Mouse (Mus musculus): ENCODE measurements at regions not wholly inside any gene's neighbourhood (a gene's known extent, or its start where the extent isn't known, plus 50 kb on each side); places are given as distances from the start of the nearest gene placed in this dataset.
"Not testable (repeated sequence)": the region's sequence is repeated elsewhere in the genome, so short reads cannot be mapped to it uniquely, and the experiment has no call there.

- DNase-seq; intact Hi-C loops (cut with DNase I): not testable (repeated sequence)
Measured at GRCm38 (mm10) chr11:12913401-12913800, 448.6 kb upstream of the Cobl start.

DNA sequence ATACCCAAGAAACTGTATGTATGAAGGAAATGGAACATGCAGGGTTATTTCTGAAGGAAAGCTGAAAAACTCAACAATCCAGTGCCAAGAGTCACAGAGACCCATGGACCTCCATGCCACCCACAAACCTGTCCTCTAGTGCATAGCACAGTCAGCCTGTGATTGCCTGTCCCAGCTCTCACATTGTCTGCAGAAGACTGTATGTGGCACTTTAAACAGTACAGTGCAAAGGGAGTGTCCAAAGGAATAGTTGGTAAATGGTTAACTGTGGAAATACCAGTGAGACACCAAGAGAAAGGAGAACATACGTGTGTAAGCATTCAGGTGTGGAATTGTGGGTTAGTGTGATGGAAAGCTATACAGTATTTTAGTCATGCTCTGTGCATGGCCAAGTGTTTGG is 409.0 kb upstream of the Cobl start:
- intact Hi-C loops (cut with DNase I) = no loop called here
- DNase-seq = no peak

DNA sequence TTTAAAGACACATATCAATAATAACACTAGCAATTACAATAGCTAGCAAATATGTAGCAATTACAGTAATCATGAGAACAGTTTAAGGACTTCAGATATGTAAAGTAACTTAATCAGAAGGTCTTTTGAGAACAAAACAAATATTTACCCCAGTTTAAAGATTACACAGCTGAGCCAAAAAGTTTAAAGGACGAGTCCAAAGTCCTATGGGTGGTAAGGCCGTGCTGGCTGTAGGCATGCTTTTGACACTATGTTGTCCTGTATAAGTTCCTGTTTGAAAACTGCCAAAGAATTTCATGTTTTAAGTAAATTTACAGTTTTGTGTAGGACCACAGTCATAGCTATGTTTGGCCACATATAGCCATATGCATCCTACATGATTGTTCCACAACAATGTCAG is 408.0 kb upstream of the Cobl start:
- DNase-seq = no peak
- intact Hi-C loops (cut with DNase I) = no loop called here

- no peak for DNase-seq
- intact Hi-C loops (cut with DNase I) = no loop called here
Measured at GRCm38 (mm10) chr11:12872399-12872798, 407.6 kb upstream of the Cobl start.

DNA sequence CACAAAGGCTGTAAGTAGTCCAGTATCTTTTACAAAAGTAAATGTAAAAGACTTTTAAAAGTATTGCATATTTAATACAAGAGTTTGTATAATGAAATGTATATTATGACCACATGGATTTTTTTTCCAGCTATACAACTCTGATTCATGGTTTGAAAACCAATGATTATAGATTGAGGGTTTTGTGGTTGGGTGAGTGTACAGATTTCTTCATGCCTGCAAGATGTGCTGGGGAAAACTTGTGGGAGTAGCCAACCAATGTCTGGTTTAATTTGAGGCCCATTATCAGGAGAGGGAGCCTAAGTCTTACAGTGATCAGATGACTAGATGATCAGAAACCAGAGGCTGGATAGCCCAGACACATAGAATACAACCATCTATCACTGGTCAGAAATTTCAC is 402.8 kb upstream of the Cobl start:
- no peak for DNase-seq
- intact Hi-C loops (cut with DNase I) = no loop called here

DNA sequence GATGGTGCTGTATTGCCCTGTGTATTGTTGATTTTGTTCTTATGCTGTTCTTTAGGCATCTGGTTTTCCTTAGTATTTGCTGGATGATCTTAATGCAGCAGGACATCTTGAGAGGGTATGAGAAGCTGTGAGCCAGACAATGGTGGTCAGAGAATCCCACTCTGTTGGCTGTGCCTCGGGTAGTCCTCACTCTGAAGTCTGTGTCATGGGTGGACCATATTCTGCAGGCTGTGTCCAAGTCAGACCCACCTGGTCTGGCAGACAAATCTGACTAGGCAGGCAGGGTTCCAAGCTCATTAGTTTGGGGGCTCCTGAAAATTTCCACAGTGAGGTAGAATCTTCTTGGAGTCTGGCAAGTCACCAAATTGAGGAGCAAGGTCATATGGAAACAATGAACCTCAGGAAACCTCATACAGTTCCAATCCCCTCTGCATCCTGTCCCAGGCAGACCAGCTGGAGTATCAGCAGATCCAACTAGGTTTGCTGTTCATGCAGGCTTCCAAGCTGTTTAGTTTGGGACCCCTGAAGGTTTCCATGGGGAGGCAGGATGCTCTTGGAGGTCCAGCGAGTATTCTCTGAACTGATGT is 400.4 kb upstream of the Cobl start:
- intact Hi-C loops (cut with DNase I) = no loop called here
- DNase-seq = peak; percentile 24

DNA sequence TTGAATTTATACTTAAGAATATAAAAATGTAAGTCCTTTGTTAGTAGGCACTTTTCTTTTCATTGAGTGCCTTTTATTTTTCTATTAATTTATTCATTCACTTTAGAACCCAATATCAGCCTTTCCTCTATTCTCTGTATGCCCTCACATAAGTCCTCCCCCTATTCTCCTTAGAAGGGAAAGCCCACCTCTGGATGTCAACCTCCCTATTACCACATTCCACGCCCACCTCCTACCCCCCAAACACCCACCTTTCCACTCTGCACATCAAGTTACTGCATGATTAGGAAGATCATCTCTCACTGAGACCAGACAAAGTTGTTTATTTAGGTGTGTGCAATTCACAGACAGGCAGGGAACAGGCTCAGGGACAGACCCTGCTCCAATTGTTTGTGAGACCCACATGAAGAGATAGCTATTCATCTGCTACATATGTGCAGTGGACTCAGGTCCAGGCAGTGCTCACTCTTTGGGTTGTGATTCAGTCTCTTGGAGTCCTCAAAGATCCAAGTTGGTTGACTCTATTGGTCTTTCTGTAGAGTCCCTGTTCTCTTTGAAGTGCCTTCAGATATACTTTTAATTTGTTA is 394.7 kb upstream of the Cobl start:
- no peak for DNase-seq
- intact Hi-C loops (cut with DNase I) = no loop called here

DNA sequence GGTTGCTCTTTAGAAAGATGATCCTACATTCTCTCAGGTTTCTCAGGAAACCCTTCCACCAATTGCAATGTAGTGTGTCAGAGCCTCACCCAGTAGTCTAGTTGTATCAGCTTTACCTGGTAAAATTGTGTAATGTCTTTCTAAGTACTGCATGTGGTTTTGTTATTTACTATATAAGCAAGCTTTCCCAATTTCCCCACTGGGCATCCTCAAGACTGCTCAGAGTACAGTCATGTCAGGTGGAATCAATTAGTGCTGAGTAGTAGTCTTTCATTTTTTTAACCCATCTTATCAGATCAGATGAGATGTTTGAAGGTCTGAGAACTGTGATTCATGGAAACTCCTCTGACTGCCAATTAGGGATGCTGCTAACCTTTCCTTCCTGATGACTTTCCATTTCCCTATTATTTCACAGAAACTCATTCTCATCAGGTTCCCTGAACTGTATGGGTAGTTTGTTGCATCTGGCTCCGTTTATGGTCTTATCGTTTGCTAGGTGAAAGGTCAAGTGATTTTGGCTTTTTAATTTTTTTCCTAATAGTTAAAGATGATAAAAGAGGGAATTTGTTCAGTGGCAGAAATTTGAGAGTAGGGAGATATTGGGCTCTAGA is 393.6 kb upstream of the Cobl start:
- no peak for DNase-seq
- intact Hi-C loops (cut with DNase I) = no loop called here

- intact Hi-C loops (cut with DNase I) = no loop called here
- no peak for DNase-seq
Measured at GRCm38 (mm10) chr11:12857358-12858199, 392.8 kb upstream of the Cobl start.

DNA sequence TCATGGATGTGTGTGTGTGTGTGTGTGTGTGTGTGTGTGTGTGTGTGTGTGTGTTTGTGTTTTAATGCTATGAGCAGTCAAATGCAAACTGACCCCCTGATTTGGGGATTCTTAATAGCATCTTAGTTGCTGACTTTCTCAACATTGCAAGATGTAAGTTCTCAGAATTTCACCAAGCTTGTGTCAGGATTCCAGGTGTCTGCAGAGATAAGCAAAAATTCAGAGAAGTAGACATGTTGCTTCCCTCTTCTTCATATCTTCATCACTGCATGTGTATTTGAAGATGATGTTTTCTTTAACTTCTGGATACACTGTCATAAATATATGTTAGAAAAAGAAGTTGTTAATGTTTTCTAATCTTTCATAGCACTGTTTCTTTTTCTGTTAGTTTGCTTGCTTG is 383.0 kb upstream of the Cobl start:
- intact Hi-C loops (cut with DNase I) = no loop called here
- DNase-seq = no peak

- intact Hi-C loops (cut with DNase I) = no loop called here
Measured at GRCm38 (mm10) chr11:12843631-12844423, 379.1 kb upstream of the Cobl start.

DNA sequence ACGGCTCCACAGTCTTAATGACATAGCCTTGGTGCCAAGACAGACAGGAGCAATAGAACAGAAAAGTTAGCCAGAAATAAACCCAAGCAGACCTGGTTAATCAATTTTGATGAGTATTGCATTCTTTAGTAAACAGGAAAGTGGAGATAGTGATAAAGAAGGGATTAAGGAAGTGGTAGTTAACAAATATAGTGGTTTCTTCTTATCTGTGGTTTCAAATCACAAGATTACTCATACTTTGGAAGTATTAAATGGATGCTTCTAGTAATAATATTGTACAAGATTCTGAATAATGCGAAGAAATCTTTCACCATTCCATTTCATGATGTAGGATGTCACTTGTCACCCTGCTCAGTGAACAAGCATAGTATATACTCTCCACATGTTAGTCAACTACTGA is 376.6 kb upstream of the Cobl start:
- no peak for DNase-seq
- intact Hi-C loops (cut with DNase I) = no loop called here

More at GRCm38 (mm10) chr11:12843631-12844423, 379.1 kb upstream of the Cobl start:
- no peak for DNase-seq

DNA sequence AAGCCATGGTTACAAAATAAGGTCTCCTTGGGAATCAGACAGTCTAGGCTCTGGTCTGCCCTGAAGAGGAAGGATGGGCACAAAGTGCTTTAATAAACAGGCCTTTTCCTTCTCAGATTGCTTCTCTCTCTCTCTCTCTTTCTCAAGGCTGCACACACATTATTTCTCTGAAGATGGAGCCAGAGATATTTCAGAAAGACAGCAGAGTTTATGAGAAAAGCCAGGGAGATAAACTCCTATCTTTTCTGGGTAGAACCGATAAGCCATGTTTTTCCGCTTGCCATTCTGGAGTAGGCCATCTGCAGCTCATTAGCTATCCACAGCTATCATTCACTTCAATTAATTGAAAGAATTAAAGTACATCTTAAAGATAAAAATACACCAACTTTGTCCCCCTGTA is 373.2 kb upstream of the Cobl start:
- no peak for DNase-seq
- intact Hi-C loops (cut with DNase I) = no loop called here

DNA sequence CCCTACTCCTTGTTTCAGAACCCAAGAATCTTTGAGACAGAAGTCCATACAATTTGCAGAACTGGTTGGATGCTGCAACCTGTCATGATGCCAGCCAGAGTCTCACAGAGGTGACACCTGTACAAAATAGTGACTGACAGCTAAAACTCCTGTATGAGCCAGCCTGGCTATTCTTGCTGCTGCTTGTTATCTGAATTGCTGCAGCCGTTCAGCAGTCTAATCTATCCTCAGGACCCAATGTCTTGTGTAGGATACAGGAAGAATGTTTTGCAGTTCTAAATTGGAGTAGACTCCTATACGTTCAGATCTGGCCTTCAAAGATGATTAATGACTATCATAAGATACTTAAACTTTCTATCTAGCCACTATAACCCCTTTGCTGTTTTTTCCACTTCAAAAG is 372.6 kb upstream of the Cobl start:
- intact Hi-C loops (cut with DNase I) = no loop called here
- DNase-seq = no peak

DNA sequence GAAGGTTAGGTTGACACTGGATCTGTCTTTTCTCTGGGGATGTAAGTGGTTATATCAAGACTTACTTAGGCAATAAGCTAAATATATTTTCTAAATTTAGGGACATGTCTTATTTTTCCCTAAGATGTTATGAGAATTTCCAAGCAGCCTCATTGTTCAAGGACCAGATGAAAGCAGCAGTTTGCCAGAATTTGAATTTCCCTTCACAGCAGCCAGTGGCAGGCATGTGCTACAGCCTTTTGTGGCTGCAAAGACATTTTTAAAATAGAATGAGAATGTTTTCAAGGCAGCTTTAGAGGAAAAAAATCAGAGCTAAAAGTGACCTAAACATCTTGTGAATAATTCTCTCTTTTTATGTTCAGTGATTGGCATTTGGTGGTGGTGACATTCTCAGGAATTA is 371.6 kb upstream of the Cobl start:
- intact Hi-C loops (cut with DNase I) = no loop called here
- DNase-seq = no peak

DNA sequence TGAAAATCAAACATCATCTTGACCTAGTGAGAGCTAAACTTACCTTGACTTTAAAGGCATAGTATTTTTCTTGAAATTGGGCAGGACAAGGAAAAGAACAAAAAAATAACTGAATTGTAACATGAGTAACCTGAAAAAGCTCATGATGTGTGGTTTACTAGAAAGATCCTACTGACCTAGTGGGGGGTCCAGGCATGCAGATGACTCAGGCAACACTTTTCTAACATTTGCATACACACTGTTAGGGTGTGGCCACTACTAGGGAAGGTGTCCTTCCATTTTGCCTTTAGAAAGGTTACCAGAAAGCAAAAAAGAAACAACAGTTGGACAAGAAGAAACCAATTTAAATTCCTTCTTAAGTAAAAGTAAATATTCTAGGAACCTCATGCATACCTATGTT is 347.3 kb upstream of the Cobl start:
- no peak for DNase-seq
- intact Hi-C loops (cut with DNase I) = no loop called here

DNA sequence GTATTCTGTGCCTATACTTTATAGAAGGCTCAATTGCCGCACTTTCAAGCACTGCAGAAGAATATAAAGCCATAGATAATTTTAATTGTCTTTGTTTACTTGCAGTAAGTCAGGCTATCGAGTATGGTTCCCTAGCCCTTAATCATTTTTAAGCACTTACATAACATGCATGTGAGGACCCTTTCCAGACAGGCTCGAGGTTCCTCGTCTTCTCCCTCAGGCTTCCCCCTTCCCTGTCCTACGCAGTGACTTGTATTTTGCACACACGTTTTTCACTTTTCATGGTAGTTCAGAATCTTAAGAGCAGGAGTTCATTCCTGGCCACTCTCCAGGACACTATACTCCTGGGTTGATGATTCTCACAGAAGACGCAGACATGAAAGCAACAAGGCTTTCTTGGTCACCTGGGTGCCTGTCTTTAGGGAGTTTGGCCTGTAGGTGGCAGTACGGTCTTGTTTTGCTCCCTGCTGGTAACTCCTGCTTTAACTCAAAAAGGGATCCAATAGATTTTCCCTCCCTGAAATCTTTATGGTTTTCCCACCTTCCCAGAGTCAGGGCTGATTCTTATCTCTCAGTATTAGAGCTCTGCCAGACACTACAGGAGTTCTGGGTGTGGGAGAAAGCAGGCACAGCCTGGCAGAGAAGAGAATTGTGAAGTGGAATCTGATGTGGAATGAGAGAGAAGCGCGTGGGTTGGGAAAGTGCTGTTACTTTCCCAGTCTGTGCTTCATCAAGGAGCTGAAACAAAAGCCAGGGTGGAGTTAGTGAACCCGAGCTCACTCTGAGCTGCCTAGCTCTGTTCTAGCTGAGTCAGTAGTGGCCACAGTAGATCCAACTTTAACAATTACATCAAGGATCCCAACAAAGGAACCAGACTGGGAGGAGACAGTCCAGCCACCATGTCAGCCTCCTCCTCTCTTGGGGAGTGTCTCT is 346.5 kb upstream of the Cobl start:
- peak; percentile 46 for DNase-seq
- intact Hi-C loops (cut with DNase I) = no loop called here

All from left cerebral cortex, postnatal 4 days (tissue).